Mouse (Mus musculus) embryo, embryonic 11 days (tissue): ENCODE data around the gene Sigirr.

ENCODE experiments used
- DNase-seq: peaks from one replicate; pipeline ENCODE4 v3.0.0-alpha.2; 2015

Gene Sigirr

GRCm38 (mm10) chr7:141058601-141059341 is 41.6 kb downstream of the Sigirr start:
- no peak for DNase-seq

DNA sequence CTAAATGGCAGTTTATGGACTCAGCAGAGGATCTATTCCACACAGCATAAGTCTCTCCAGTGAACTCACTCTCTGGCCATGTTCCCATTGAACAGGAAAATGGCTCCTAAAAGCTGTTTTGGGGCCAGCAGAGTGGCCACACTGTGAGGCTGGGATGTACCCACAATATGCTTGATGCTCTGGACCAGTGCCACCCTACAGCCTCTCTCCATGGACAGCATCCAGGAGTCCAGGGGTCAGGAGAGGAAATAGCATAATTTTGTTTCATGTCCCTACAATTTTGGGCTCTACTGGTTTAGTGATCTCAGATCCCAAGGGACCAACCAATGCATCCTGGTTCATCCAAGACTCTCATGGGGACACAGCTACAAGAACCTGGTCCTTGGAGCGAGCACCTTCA is 42.8 kb downstream of the Sigirr start:
- no peak for DNase-seq

DNA sequence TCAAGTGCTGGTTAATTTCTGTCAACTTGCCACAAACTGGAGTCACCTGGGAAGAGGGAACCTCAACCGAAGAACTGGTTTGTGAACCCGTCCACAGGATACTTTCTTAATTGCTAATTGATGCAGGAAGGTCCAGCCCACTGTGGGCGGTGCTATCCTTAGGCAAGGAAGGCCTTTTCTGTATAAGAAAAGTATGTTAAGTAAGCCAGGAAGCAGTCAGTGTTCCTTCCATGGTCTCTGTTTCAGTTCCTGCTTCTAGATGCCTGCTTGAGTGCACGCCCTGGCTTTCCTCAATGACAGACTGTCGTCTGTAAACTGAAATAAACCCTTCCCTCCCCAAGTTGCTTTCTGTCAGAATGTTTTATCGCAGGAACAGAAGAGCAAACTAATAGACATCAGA is 43.4 kb downstream of the Sigirr start:
- no peak for DNase-seq

GRCm38 (mm10) chr7:141055785-141056184 is 44.6 kb downstream of the Sigirr start:
- no peak for DNase-seq

DNA sequence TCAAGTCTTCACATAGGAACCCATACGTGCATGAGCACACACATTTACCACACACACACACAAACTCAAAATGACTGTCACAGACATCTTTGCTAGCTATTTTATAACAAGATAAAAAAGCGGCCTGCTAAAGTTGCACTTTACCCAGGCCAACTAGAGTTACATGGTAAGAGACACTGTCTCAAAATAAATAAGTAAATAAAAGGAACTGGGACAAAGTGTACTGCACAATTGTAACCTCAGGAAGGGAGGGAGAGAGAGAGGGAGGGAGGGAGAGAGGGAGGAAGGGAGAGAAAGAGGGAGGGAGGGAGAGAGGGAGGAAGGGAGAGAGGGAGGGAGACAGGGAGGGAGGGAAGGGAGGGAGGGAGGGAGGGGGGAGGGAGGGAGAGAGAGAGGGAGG is 48.0 kb downstream of the Sigirr start:
- DNase-seq, result no peak

- DNase-seq, result no peak
These were observed 48.4 kb downstream of the Sigirr start for GRCm38 (mm10) chr7:141052016-141052415.

- DNase-seq, result no peak
These were observed 49.2 kb downstream of the Sigirr start for GRCm38 (mm10) chr7:141051060-141051685.

GRCm38 (mm10) chr7:141049326-141049725 is 51.0 kb downstream of the Sigirr start:
- no peak for DNase-seq

DNA sequence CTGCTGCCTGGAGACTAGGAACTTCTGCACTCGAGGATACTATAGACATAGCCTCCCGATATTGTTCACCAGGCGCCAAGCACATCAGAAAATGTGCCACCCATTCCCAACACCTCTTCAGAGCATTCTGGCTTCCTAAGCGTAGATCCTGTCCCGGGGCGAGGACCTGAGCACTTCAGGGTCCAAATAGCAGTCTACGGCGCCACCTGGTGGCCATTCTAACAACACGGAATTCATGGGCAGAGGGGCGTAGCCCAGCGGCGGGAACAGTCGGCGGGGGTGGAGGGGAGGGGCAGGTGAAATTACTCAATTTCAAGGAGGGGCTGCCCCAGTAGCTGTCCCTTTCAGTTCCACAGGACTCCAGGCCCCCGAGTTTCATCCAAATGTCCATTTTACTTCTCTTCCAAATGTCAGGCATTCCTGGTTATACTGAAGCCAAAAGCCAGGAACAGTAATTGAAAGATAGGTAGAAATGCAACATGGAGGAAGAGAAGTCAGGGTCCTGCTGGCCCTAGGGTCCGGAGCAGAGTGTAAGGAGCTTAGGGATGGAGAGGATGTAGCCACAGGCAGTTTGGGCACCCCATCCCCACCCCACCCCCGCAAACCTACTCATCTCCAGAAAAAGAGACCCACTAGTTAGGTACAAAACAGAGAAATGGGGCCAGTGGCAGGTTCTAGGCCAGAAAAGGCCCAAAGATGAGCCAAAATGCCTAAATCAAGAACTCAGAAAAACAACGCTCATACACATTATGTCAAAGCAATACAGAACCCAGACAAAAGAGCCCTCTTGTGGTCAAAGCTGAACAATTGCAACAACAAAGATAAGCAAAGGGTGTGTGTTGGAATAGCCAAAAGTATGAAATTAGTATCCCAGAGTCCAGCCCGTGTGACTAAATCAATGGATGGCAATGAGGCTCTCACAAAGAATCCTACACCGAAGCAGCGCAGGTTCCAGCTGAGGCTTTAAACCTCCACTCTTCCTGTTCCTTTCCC is 51.9 kb downstream of the Sigirr start:
- peak; percentile 94 for DNase-seq

- DNase-seq, result peak; percentile 61
These were observed 52.7 kb downstream of the Sigirr start for GRCm38 (mm10) chr7:141047581-141048225.

DNA sequence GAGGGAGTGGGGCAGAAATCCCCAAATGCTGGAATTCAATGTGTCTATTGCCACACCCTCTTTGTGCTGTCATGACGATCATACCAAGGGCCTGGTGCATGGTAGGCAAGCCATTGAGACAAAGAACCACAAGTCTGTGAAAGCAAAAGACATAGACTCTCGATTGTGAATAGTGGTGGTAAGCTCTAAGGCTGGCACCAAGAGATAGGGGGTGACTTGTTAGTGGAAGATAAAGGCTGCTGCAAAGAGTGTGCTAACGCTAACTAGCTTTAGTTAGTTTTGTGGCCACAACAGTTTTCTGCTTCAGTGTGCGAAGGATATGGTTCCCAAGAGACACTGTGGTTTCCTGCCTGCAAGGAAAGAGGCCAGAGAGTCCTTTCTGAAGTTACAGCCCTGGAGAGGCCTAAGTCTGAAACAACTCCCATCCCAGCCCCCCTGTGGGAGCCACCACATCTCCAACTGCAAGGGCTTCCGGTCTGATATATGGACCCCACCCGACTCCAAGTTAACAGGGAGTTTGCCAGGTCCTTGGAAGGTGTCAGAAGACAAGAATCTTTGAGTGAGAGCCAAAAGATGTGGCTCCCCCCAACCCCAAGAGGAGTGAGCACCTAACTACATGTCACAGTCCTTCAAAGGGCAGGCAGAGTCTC is 53.3 kb downstream of the Sigirr start:
- peak; percentile 17 for DNase-seq

GRCm38 (mm10) chr7:141042539-141042938 is 57.8 kb downstream of the Sigirr start:
- peak; percentile 15 for DNase-seq

DNA sequence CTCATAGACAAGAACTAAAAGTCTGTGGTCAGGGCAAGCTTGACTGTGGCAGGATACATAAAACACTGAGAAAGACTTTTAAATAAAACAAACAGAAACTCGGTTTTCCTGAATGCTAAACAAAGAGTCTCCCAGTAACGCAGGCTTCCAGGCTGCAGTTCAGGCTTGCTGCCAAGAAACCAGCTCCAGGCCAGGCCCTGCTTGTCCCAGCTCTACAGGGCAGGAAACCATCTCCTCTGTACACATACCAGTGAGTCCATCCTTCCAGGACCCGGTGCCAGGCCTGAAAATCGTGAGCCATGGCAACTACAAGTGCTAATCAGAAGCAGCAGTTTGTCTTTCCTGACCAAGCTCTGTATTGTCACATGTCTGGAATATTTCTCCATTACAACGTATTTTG is 58.7 kb downstream of the Sigirr start:
- peak; percentile 37 for DNase-seq
